8 mouse cellular contexts compared by ENCODE assay signal in genomic region chr5:120587616-120587926, GRCm38 (mm10). TPM values are rescaled to one million over a fixed set of nuclear protein-coding genes. Genes with fewer than 3 reads are reported as not detected.
DNase-seq lines count a peak whose midpoint lies in the region; ATAC-seq and TF ChIP-seq lines count a peak whose summit lies in the region.

No protein-coding gene starts in this region.

- no peak overlapping the region for H3K27ac ChIP-seq in cerebellum, adult 2 months (ENCODE audit: insufficient read depth, low read length)
- peak overlapping the region; percentile 89 for H3K27ac ChIP-seq in forebrain, embryonic 10.5 days
- H3K27ac ChIP-seq in intestine, embryonic 14.5 days (ENCODE audit: low read depth): peak overlapping the region; percentile 54; the same call in 1 of the 2 replicates
- peak overlapping the region; percentile 79 for H3K27ac ChIP-seq in spleen, adult 2 months (ENCODE audit: insufficient read depth, low read length)

- peak overlapping the region; percentile 97 for H3K4me2 ChIP-seq in intestine, embryonic 14.5 days (ENCODE audit: low read length)

- peak overlapping the region; percentile 95 for H3K4me3 ChIP-seq in cerebellum, adult 2 months (replicated peaks; ENCODE audit: insufficient read depth, low read depth, low read length)
- peak overlapping the region; percentile 81 for H3K4me3 ChIP-seq in forebrain, embryonic 10.5 days
- peak overlapping the region; percentile 84 for H3K4me3 ChIP-seq in intestine, embryonic 14.5 days (ENCODE audit: low read depth, low read length)
- peak overlapping the region; percentile 94 for H3K4me3 ChIP-seq in lung, adult 2 months (replicated peaks; ENCODE audit: extremely low read depth, low read depth, low read length)
- H3K4me3 ChIP-seq in spleen, adult 2 months (ENCODE audit: extremely low read depth, insufficient read depth, insufficient read length): peak overlapping the region; percentile 77

- TF ChIP-seq CTCF in cerebellum, adult 2 months (IDR thresholded peaks at IDR 0.05; ENCODE audit: borderline replicate concordance, insufficient read depth, low read depth, low read length): no peak
- TF ChIP-seq CTCF in lung, adult 2 months (IDR thresholded peaks at IDR 0.05; ENCODE audit: insufficient read depth, low read length): no peak
- no peak for TF ChIP-seq CTCF in spleen, adult 2 months (IDR thresholded peaks at IDR 0.05; ENCODE audit: extremely low read depth, insufficient read depth, insufficient read length, insufficient replicate concordance)

- H3K27me3 ChIP-seq in cerebellum, adult 2 months (ENCODE audit: control insufficient read depth, insufficient read depth, low read length): no peaks in the 10 kb centered on the region
- H3K27me3 ChIP-seq in forebrain, embryonic 10.5 days (ENCODE audit: poor library complexity, severe bottlenecking): peaks cover 6% of the 10 kb centered on the region; the same call in 1 of the 2 replicates
- no peaks in the 10 kb centered on the region for H3K27me3 ChIP-seq in intestine, embryonic 14.5 days (replicated peaks; ENCODE audit: control insufficient read depth, insufficient read depth, low read length)
- no peaks in the 10 kb centered on the region for H3K27me3 ChIP-seq in spleen, adult 2 months (ENCODE audit: control insufficient read depth, insufficient read depth, low read length)

- 0 out of 2 replicates have a peak, but pooled peaks cover 3% of the 10 kb centered on the region for H3K9me3 ChIP-seq in forebrain, embryonic 10.5 days
- no peaks in the 10 kb centered on the region for H3K9me3 ChIP-seq in intestine, embryonic 14.5 days (ENCODE audit: control insufficient read depth, low read length)

- TF ChIP-seq POLR2A in cerebellum, adult 2 months (IDR thresholded peaks at IDR 0.05; ENCODE audit: borderline replicate concordance, insufficient read depth, low read length): no peak
- peak; percentile 28; the same call in 1 of the 2 replicates for TF ChIP-seq POLR2A in lung, adult 2 months (IDR thresholded peaks at IDR 0.05; ENCODE audit: borderline replicate concordance, extremely low read depth, low read depth, low read length)
- 0 out of 2 replicates have a peak, but pooled peaks have one; percentile 5 for TF ChIP-seq POLR2A in spleen, adult 2 months (IDR thresholded peaks at IDR 0.05; ENCODE audit: low read depth, low read length)

- peak overlapping the region; percentile 77; the same call in 1 of the 2 replicates for H3K9ac ChIP-seq in intestine, embryonic 14.5 days (ENCODE audit: low read length)

- 15% methylated on average over 9 of the region's 9 CpGs for WGBS in cerebellum, adult 2 months
- WGBS in forebrain, embryonic 10.5 days: 37% methylated on average over 9 of the region's 9 CpGs
- WGBS in intestine, embryonic 14.5 days: 20% methylated on average over 9 of the region's 9 CpGs
- 4% methylated on average over 9 of the region's 9 CpGs for WGBS in lung, adult 2 months
- 14% methylated on average over 9 of the region's 9 CpGs for WGBS in spleen, adult 2 months

- no peak for DNase-seq in cerebellum, adult 2 months
- no peak for DNase-seq in cerebellum, adult 8-10 months
- DNase-seq in forebrain, embryonic 10.5 days (ENCODE audit: extremely low spot score, low spot score): no peak
- no peak for DNase-seq in intestine, embryonic 14.5 days (ENCODE audit: low spot score)
- DNase-seq in lung, adult 2 months: peak; percentile 49
- DNase-seq in spleen, adult 2 months (ENCODE audit: low read depth in 1 of 2, low spot score in 2 of 2): peak in 1 of 2 experiments; percentile 40
- DNase-seq in layer of hippocampus, postnatal 25 days (ENCODE audit: extremely low spot score in 1 of 2, low spot score in 1 of 2): no peak
- no peak for DNase-seq in layer of hippocampus, adult 18-20 months (ENCODE audit: low spot score in 2 of 2)

- H3K4me1 ChIP-seq in cerebellum, adult 2 months (ENCODE audit: control insufficient read depth, insufficient read depth, low read length): peaks cover 12% of the 10 kb centered on the region; the same call in 1 of the 2 replicates
- H3K4me1 ChIP-seq in forebrain, embryonic 10.5 days: peaks cover 44% of the 10 kb centered on the region
- H3K4me1 ChIP-seq in intestine, embryonic 14.5 days (replicated peaks; ENCODE audit: control insufficient read depth, insufficient read depth, low read length): peaks cover 18% of the 10 kb centered on the region
- H3K4me1 ChIP-seq in lung, adult 2 months (ENCODE audit: control insufficient read depth, insufficient read depth, low read length): peaks cover 15% of the 10 kb centered on the region
- peaks cover 13% of the 10 kb centered on the region; the same call in 1 of the 2 replicates for H3K4me1 ChIP-seq in spleen, adult 2 months (ENCODE audit: control insufficient read depth, insufficient read depth, insufficient read length)

- no peak for ATAC-seq in intestine, embryonic 14.5 days (replicated peaks; ENCODE audit: low FRiP score, low TSS enrichment, low read depth)

- peaks cover 24% of the 10 kb centered on the region for H3K36me3 ChIP-seq in forebrain, embryonic 10.5 days (replicated peaks)
- H3K36me3 ChIP-seq in intestine, embryonic 14.5 days (ENCODE audit: control insufficient read depth, insufficient read depth, low read length): peaks cover 23% of the 10 kb centered on the region
- peaks cover 10% of the 10 kb centered on the region for H3K36me3 ChIP-seq in spleen, adult 2 months (ENCODE audit: control insufficient read depth, insufficient read depth, low read length)

RNA-seq across cellular contexts. Expression of gene Tpcn1, which starts 0.9 kb away (rescaled TPM):
- polyA plus RNA-seq in cerebellum, adult 2 months (2012; rRNA removed): 47.3 and 56.6 TPM in 2 replicates
- 10.7 and 11.7 TPM in 2 replicates for polyA plus RNA-seq in forebrain, embryonic 10.5 days (2016; fragmentation: Nextera tagmentation; extraction: Ambion mirVana)
- 22.7 and 23.6 TPM in 2 replicates for polyA plus RNA-seq in intestine, embryonic 14.5 days (2014; fragmentation: Nextera tagmentation; extraction: Ambion mirVana)
- 75.8 and 89.2 TPM in 2 replicates for polyA plus RNA-seq in lung, adult 2 months (2012; rRNA removed)
- 54.5 and 58.8 TPM in 2 replicates for polyA plus RNA-seq in spleen, adult 2 months (2012; rRNA removed)
- 10 to 100 TPM; 31.0 to 39.9 TPM for total RNA-seq in layer of hippocampus, postnatal 25 days (2021)
- total RNA-seq in layer of hippocampus, adult 18-20 months (2021): 10 to 100 TPM; 33.9 to 37.0 TPM

RNA-seq across cellular contexts. Expression of gene Iqcd, which starts 1.2 kb away (rescaled TPM):
- 1.8 and 2.0 TPM in 2 replicates for polyA plus RNA-seq in cerebellum, adult 2 months (2012; rRNA removed)
- 0.37 and 0.84 TPM in 2 replicates for polyA plus RNA-seq in forebrain, embryonic 10.5 days (2016; fragmentation: Nextera tagmentation; extraction: Ambion mirVana)
- polyA plus RNA-seq in intestine, embryonic 14.5 days (2014; fragmentation: Nextera tagmentation; extraction: Ambion mirVana): 0.24 and 0.48 TPM in 2 replicates
- polyA plus RNA-seq in lung, adult 2 months (2012; rRNA removed): 2.0 and 2.4 TPM in 2 replicates
- polyA plus RNA-seq in spleen, adult 2 months (2012; rRNA removed): 0.38 and 0.40 TPM in 2 replicates
- total RNA-seq in layer of hippocampus, postnatal 25 days (2021): under 1 TPM; 0.79 to 0.80 TPM
- 1 to 10 TPM in 1 of 2 experiments, under 1 TPM in 1; 0.99 to 1.0 TPM for total RNA-seq in layer of hippocampus, adult 18-20 months (2021)

RNA-seq across cellular contexts. Expression of gene Rita1, which starts 24.8 kb away (rescaled TPM):
- polyA plus RNA-seq in cerebellum, adult 2 months (2012; rRNA removed): 43.7 and 47.3 TPM in 2 replicates
- 16.5 and 17.8 TPM in 2 replicates for polyA plus RNA-seq in forebrain, embryonic 10.5 days (2016; fragmentation: Nextera tagmentation; extraction: Ambion mirVana)
- polyA plus RNA-seq in intestine, embryonic 14.5 days (2014; fragmentation: Nextera tagmentation; extraction: Ambion mirVana): 8.1 and 9.4 TPM in 2 replicates
- polyA plus RNA-seq in lung, adult 2 months (2012; rRNA removed): 15.7 and 15.8 TPM in 2 replicates
- 8.0 and 8.8 TPM in 2 replicates for polyA plus RNA-seq in spleen, adult 2 months (2012; rRNA removed)
- 10 to 100 TPM; 23.9 to 25.5 TPM for total RNA-seq in layer of hippocampus, postnatal 25 days (2021)
- total RNA-seq in layer of hippocampus, adult 18-20 months (2021): 10 to 100 TPM; 27.5 to 29.5 TPM

RNA-seq across cellular contexts. Expression of gene Ddx54, which starts 25.0 kb away (rescaled TPM):
- polyA plus RNA-seq in cerebellum, adult 2 months (2012; rRNA removed): 24.1 and 25.4 TPM in 2 replicates
- 63.3 and 64.1 TPM in 2 replicates for polyA plus RNA-seq in forebrain, embryonic 10.5 days (2016; fragmentation: Nextera tagmentation; extraction: Ambion mirVana)
- polyA plus RNA-seq in intestine, embryonic 14.5 days (2014; fragmentation: Nextera tagmentation; extraction: Ambion mirVana): 39.3 and 41.0 TPM in 2 replicates
- polyA plus RNA-seq in lung, adult 2 months (2012; rRNA removed): 37.2 and 39.2 TPM in 2 replicates
- polyA plus RNA-seq in spleen, adult 2 months (2012; rRNA removed): 80.8 and 131 TPM in 2 replicates
- 10 to 100 TPM; 40.7 to 42.5 TPM for total RNA-seq in layer of hippocampus, postnatal 25 days (2021)
- total RNA-seq in layer of hippocampus, adult 18-20 months (2021): 10 to 100 TPM; 39.3 to 40.5 TPM

RNA-seq across cellular contexts. Expression of gene Cfap73, which starts 46.5 kb away (rescaled TPM):
- 0.24 and 0.31 TPM in 2 replicates for polyA plus RNA-seq in cerebellum, adult 2 months (2012; rRNA removed)
- polyA plus RNA-seq in forebrain, embryonic 10.5 days (2016; fragmentation: Nextera tagmentation; extraction: Ambion mirVana): not detected in 2 replicates
- polyA plus RNA-seq in intestine, embryonic 14.5 days (2014; fragmentation: Nextera tagmentation; extraction: Ambion mirVana): not detected in 2 replicates
- polyA plus RNA-seq in lung, adult 2 months (2012; rRNA removed): 1.6 TPM in 2 replicates
- not detected in 2 replicates for polyA plus RNA-seq in spleen, adult 2 months (2012; rRNA removed)
- under 1 TPM; 0.39 to 0.42 TPM for total RNA-seq in layer of hippocampus, postnatal 25 days (2021)
- total RNA-seq in layer of hippocampus, adult 18-20 months (2021): under 1 TPM; 0.61 to 0.82 TPM
